Mouse (Mus musculus): ENCODE data around the gene Trim62.

Gene Trim62

GRCm38 (mm10) chr4:128959676-128960075 lies 76.3 kb downstream of the Trim62 start:
- DNase-seq (ENCODE audit: low spot score), result no peak

Measured in urinary bladder, postnatal 10 days (tissue).